In genomic region chr10:59589856-59590255, GRCm38 (mm10) we compare ENCODE assay signal across 13 mouse cellular contexts. TPM values are rescaled to one million over a fixed set of nuclear protein-coding genes. Genes with fewer than 3 reads are reported as not detected.
DNase-seq lines count a peak whose midpoint lies in the region; ATAC-seq and TF ChIP-seq lines count a peak whose summit lies in the region.
"Had no signal": no experiment of that assay in that cellular context is flagged by ENCODE, and none has a peak within 500 bp of the region (broad histone marks: within the 10 kb centered on the region; RNA-seq: fewer than 3 reads in every experiment).

No protein-coding gene starts in this region.

- H3K9me3 ChIP-seq in lung, embryonic 15.5 days: no peaks in the 10 kb centered on the region
- H3K9me3 ChIP-seq in kidney, embryonic 16.5 days (ENCODE audit: low read length): no peaks in the 10 kb centered on the region
- H3K9me3 ChIP-seq: limb, embryonic 12.5 days had no signal

- H3K27me3 ChIP-seq in lung, embryonic 15.5 days: no peaks in the 10 kb centered on the region
- H3K27me3 ChIP-seq in splenic B cell, adult 2 months (ENCODE audit: control insufficient read depth, insufficient read depth, low read length, poor library complexity, severe bottlenecking): no peaks in the 10 kb centered on the region
- H3K27me3 ChIP-seq in kidney, embryonic 16.5 days (ENCODE audit: insufficient read depth, low read length): no peaks in the 10 kb centered on the region
- H3K27me3 ChIP-seq: limb, embryonic 12.5 days had no signal

- no peak overlapping the region for H3K4me3 ChIP-seq in left cerebral cortex, adult 2 months
- H3K4me3 ChIP-seq in brown adipose tissue, adult 24 weeks (ENCODE audit: insufficient read depth, low read depth, low read length): 0 out of 2 replicates have a peak overlapping the region, but pooled peaks have one; percentile 11
- no peak overlapping the region for H3K4me3 ChIP-seq in lung, embryonic 15.5 days
- H3K4me3 ChIP-seq in kidney, embryonic 16.5 days (ENCODE audit: low read length): no peak overlapping the region
- H3K4me3 ChIP-seq: limb, embryonic 12.5 days had no signal

- intact Hi-C loops in left cerebral cortex, adult 2 months (cut with DNase I): loop anchor here (5.0 kb wide), 1 partner anchor 83 kb away; no protein-coding TSS in a partner anchor
- intact Hi-C loops in left cerebral cortex, postnatal 25 days (cut with DNase I): loop anchor here (5.0 kb wide), 4 partner anchors 43 to 252 kb away; no protein-coding TSS in a partner anchor

- no peaks in the 10 kb centered on the region for H3K4me1 ChIP-seq in brown adipose tissue, adult 24 weeks (ENCODE audit: control insufficient read depth, insufficient read depth, insufficient read length, low read length)
- H3K4me1 ChIP-seq in lung, embryonic 15.5 days: peaks cover 10% of the 10 kb centered on the region
- 0 out of 2 replicates have a peak, but pooled peaks cover 4% of the 10 kb centered on the region for H3K4me1 ChIP-seq in kidney, embryonic 16.5 days (ENCODE audit: insufficient read depth, low read length)
- H3K4me1 ChIP-seq: limb, embryonic 12.5 days had no signal

- H3K27ac ChIP-seq in left cerebral cortex, adult 2 months: peak overlapping the region; percentile 63
- no peak overlapping the region for H3K27ac ChIP-seq in brown adipose tissue, adult 24 weeks (replicated peaks; ENCODE audit: low read depth, low read length)
- H3K27ac ChIP-seq in lung, embryonic 15.5 days: no peak overlapping the region
- no peak overlapping the region for H3K27ac ChIP-seq in kidney, embryonic 16.5 days (ENCODE audit: low read length)
- H3K27ac ChIP-seq: hindbrain, postnatal 0 days; limb, embryonic 12.5 days had no signal

- no peaks in the 10 kb centered on the region for H3K36me3 ChIP-seq in lung, embryonic 15.5 days
- H3K36me3 ChIP-seq in splenic B cell, adult 2 months (ENCODE audit: control insufficient read depth, insufficient read depth, low read length, poor library complexity, severe bottlenecking): no peaks in the 10 kb centered on the region; the same call in 1 of the 2 replicates
- H3K36me3 ChIP-seq in kidney, embryonic 16.5 days (ENCODE audit: insufficient read depth, low read length): no peaks in the 10 kb centered on the region

- no peak overlapping the region for H3K9ac ChIP-seq in lung, embryonic 15.5 days
- H3K9ac ChIP-seq in kidney, embryonic 16.5 days (replicated peaks; ENCODE audit: low read length): no peak overlapping the region
- H3K9ac ChIP-seq: limb, embryonic 12.5 days had no signal

- 58% methylated on average over 13 of the region's 13 CpGs for WGBS in lung, embryonic 15.5 days
- 90% methylated on average over 13 of the region's 13 CpGs for WGBS in kidney, embryonic 16.5 days

- H3K4me2 ChIP-seq in lung, embryonic 15.5 days: peak overlapping the region; percentile 43
- H3K4me2 ChIP-seq in kidney, embryonic 16.5 days (replicated peaks; ENCODE audit: low read depth, low read length): no peak overlapping the region
- H3K4me2 ChIP-seq: limb, embryonic 12.5 days had no signal

- ATAC-seq in lung, embryonic 15.5 days (ENCODE audit: borderline replicate concordance, extremely low read depth, low FRiP score, low TSS enrichment): no peak
- ATAC-seq in kidney, embryonic 16.5 days (ENCODE audit: low FRiP score, low TSS enrichment): no peak
- ATAC-seq: hindbrain, postnatal 0 days had no signal

- no peak for TF ChIP-seq CTCF in left cerebral cortex, adult 2 months (IDR thresholded peaks at IDR 0.05)

- DNase-seq in left cerebral cortex, adult 2 months (ENCODE audit: extremely low spot score in 1 of 2, low spot score in 2 of 2): no peak
- no peak for DNase-seq in left cerebral cortex, postnatal 25 days (ENCODE audit: low spot score in 2 of 2)
- DNase-seq in splenic B cell, adult 2 months (ENCODE audit: low read depth, low spot score): peak; percentile 22
- no peak for DNase-seq in embryo, embryonic 10 days (ENCODE audit: low spot score)
- DNase-seq: adrenal gland, postnatal 25 days; cerebellum, adult 9-11 months; gastrocnemius, postnatal 10 days; kidney, postnatal 4 days had no signal

RNA-seq across cellular contexts. Expression of gene Gm10322, which starts 26.0 kb away (rescaled TPM):
- total RNA-seq in left cerebral cortex, adult 2 months (2021): not detected
- not detected for total RNA-seq in left cerebral cortex, postnatal 25 days (2021)
- polyA plus RNA-seq in brown adipose tissue, adult 24 weeks (2012; ENCODE audit: insufficient read depth, insufficient read length, missing spikeins): not detected in 2 replicates
- polyA plus RNA-seq in lung, embryonic 15.5 days (2015; fragmentation: Nextera tagmentation; extraction: Ambion mirVana): not detected in 2 replicates
- polyA plus RNA-seq in kidney, embryonic 16.5 days (2015; fragmentation: Nextera tagmentation; extraction: Ambion mirVana): not detected in 2 replicates
- total RNA-seq: adrenal gland, postnatal 25 days; gastrocnemius, postnatal 10 days; hindbrain, postnatal 0 days had no signal
- polyA plus RNA-seq: hindbrain, postnatal 0 days; limb, embryonic 12.5 days had no signal

RNA-seq across cellular contexts. Expression of gene Mcu, which starts 26.6 kb away (rescaled TPM):
- total RNA-seq in left cerebral cortex, adult 2 months (2021): 10 to 100 TPM; 33.9 to 37.1 TPM
- 10 to 100 TPM; 37.5 to 38.8 TPM for total RNA-seq in left cerebral cortex, postnatal 25 days (2021)
- polyA plus RNA-seq in brown adipose tissue, adult 24 weeks (2012; ENCODE audit: insufficient read depth, insufficient read length, missing spikeins): 15.4 and 15.7 TPM in 2 replicates
- polyA plus RNA-seq in lung, embryonic 15.5 days (2015; fragmentation: Nextera tagmentation; extraction: Ambion mirVana): 29.9 and 30.8 TPM in 2 replicates
- 34.7 and 37.2 TPM in 2 replicates for polyA plus RNA-seq in kidney, embryonic 16.5 days (2015; fragmentation: Nextera tagmentation; extraction: Ambion mirVana)
